Mouse (Mus musculus): ENCODE measurements around the gene Tspo2. TPM values are rescaled to one million over a fixed set of nuclear protein-coding genes. Genes with fewer than 3 reads are reported as not detected.

Gene Tspo2
- polyA plus RNA-seq, 1 experiment from 2014 or later, result 2.9 TPM

DNA sequence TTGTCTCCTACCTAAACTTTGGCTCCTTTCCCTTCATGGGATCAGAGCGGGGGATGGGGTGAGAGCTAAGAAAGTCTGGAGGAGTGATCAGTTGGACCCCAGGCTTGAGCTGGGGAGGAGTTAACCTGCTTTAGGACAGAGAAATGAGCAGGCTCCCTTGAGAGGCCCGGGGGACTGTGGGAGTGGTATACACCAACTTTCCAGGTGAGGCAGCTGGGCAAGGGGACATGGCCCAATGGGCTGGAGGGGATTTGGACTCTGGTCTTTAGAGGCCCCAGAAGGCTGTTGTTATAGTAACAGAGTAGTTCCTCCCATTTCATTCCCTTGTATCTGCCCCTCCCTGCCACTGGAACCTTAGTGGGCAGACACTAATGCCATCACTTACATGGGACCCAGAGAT, 4.6 kb upstream of the Tspo2 start:
- Histone ChIP-seq H3K4me3 (ENCODE audit: low read depth, low read length) (no peak overlapping the region), H3K27ac (replicated peaks; ENCODE audit: low read depth, low read length) (no peak overlapping the region), H3K27me3 (replicated peaks; ENCODE audit: control insufficient read depth, insufficient read depth, low read length) (no peaks in the 10 kb centered on the region), H3K36me3 (ENCODE audit: control insufficient read depth, insufficient read depth, low read length) (no peaks in the 10 kb centered on the region), H3K4me2 (ENCODE audit: low read depth, low read length) (no peak overlapping the region), H3K4me1 (ENCODE audit: control insufficient read depth, insufficient read depth, low read length) (no peaks in the 10 kb centered on the region), H3K9ac (ENCODE audit: low read depth, low read length) (no peak overlapping the region), H3K9me3 (ENCODE audit: control insufficient read depth, low read length) (no peaks in the 10 kb centered on the region)
- WGBS, result 92% methylated on average over 2 of the region's 2 CpGs
- ATAC-seq (ENCODE audit: low read depth), result no peak
- no peak for DNase-seq (ENCODE audit: low spot score)

- no peaks in the 10 kb centered on the region for H3K36me3 ChIP-seq (ENCODE audit: control insufficient read depth, insufficient read depth, low read length)
- H3K27ac ChIP-seq (replicated peaks; ENCODE audit: low read depth, low read length), result no peak within 1 kb of the TSS
- no peaks in the 10 kb centered on the region for H3K27me3 ChIP-seq (replicated peaks; ENCODE audit: control insufficient read depth, insufficient read depth, low read length)
- no peaks in the 10 kb centered on the region for H3K9me3 ChIP-seq (ENCODE audit: control insufficient read depth, low read length)
- WGBS, result 57% methylated on average over 11 of the region's 11 CpGs
- H3K4me1 ChIP-seq (ENCODE audit: control insufficient read depth, insufficient read depth, low read length), result no peaks in the 10 kb centered on the region
- H3K9ac ChIP-seq (ENCODE audit: low read depth, low read length), result no peak within 1 kb of the TSS
- H3K4me2 ChIP-seq (ENCODE audit: low read depth, low read length), result 0 out of 2 replicates have a peak within 1 kb of the TSS, but pooled peaks have one; percentile 7
- ATAC-seq (ENCODE audit: low read depth) (0 out of 2 replicates have a peak, but pooled peaks have one; percentile 47), DNase-seq (ENCODE audit: low spot score) (no peak)
- no peak within 1 kb of the TSS for H3K4me3 ChIP-seq (ENCODE audit: low read depth, low read length)
Observed at GRCm38 (mm10) chr17:48454688-48455087, 3.4 kb upstream of the Tspo2 start, which contains the start of gene Unc5cl. TSS of gene Unc5cl (plus strand) at chr17:48454901.

DNA sequence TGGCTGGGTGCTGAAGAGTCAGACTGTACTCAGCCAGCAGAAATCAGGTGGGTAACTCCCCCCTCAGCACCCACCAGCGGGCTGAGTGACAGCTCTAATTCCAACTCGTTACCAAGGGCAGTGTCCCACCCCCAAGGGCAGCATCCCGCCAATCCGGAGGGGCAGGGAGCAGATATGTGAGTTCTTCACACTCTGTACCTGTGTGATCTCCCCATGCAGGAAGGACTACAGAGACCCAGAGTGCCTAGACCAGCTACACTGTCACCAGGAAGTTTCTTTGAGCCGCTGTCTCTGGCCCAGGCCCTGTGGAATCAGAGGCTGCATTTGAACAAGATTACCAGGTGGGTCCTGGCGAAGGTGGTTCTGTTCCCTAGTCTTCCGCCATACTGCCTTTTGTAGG, 2.9 kb upstream of the Tspo2 start:
- Histone ChIP-seq H3K27me3 (replicated peaks; ENCODE audit: control insufficient read depth, insufficient read depth, low read length) (no peaks in the 10 kb centered on the region), H3K27ac (replicated peaks; ENCODE audit: low read depth, low read length) (no peak overlapping the region), H3K4me1 (ENCODE audit: control insufficient read depth, insufficient read depth, low read length) (no peaks in the 10 kb centered on the region), H3K4me2 (ENCODE audit: low read depth, low read length) (0 out of 2 replicates have a peak overlapping the region, but pooled peaks have one; percentile 7), H3K36me3 (ENCODE audit: control insufficient read depth, insufficient read depth, low read length) (no peaks in the 10 kb centered on the region), H3K4me3 (ENCODE audit: low read depth, low read length) (no peak overlapping the region), H3K9me3 (ENCODE audit: control insufficient read depth, low read length) (no peaks in the 10 kb centered on the region), H3K9ac (ENCODE audit: low read depth, low read length) (no peak overlapping the region)
- WGBS, result 54% methylated on average over 7 of the region's 7 CpGs
- DNase-seq (ENCODE audit: low spot score) (no peak), ATAC-seq (ENCODE audit: low read depth) (no peak)

- no peak overlapping the region for H3K4me2 ChIP-seq (ENCODE audit: low read depth, low read length)
- H3K36me3 ChIP-seq (ENCODE audit: control insufficient read depth, insufficient read depth, low read length), result no peaks in the 10 kb centered on the region
- no peak overlapping the region for H3K4me3 ChIP-seq (ENCODE audit: low read depth, low read length)
- DNase-seq (ENCODE audit: low spot score), result no peak
- H3K27me3 ChIP-seq (replicated peaks; ENCODE audit: control insufficient read depth, insufficient read depth, low read length), result no peaks in the 10 kb centered on the region
- no peak for ATAC-seq (ENCODE audit: low read depth)
- H3K9ac ChIP-seq (ENCODE audit: low read depth, low read length), result no peak overlapping the region
- no peaks in the 10 kb centered on the region for H3K4me1 ChIP-seq (ENCODE audit: control insufficient read depth, insufficient read depth, low read length)
- H3K9me3 ChIP-seq (ENCODE audit: control insufficient read depth, low read length), result no peaks in the 10 kb centered on the region
- H3K27ac ChIP-seq (replicated peaks; ENCODE audit: low read depth, low read length), result no peak overlapping the region
- 70% methylated on average over 7 of the region's 7 CpGs for WGBS
Observed at GRCm38 (mm10) chr17:48453489-48453888, 2.2 kb upstream of the Tspo2 start.

DNA sequence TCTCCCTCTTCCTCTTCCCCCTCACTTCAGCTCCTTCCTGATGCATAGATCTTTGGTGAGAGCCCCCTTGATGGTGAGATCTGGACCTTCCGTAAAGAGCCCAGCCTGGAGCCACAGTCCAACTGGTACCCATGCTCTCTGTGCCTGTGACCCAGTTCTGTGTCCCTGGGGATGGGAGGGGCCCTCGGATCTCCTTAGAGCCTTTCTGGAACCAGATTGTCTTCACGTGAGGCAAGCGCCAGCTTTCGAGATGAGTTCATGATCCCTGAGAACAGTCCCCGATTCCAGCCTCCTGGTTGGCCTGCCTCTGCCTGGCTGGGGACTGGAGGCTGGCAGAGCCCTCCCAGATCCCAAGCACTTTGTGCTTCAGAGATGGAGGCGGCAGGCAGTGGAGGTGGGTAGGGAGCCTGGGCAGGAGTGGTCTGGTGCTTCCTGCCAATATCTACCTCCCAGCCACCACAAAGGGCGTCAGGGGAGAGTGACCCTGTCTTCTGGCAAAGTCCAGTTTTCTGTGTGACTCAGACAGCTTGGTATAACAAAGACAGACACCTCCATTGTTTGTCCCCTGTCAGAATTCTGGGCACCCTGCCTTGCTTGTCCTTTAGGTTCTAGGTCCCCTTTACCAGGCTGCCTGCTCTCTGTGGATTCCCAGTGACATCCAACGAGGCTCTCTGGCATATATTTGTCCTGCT, 577 bp upstream of the Tspo2 start:
- H3K4me3 ChIP-seq (ENCODE audit: low read depth, low read length), result no peak overlapping the region
- ATAC-seq (ENCODE audit: low read depth) (no peak), DNase-seq (ENCODE audit: low spot score) (no peak)
- no peaks in the 10 kb centered on the region for H3K36me3 ChIP-seq (ENCODE audit: control insufficient read depth, insufficient read depth, low read length)
- WGBS, result 69% methylated on average over 9 of the region's 9 CpGs
- no peaks in the 10 kb centered on the region for H3K27me3 ChIP-seq (replicated peaks; ENCODE audit: control insufficient read depth, insufficient read depth, low read length)
- no peak overlapping the region for H3K9ac ChIP-seq (ENCODE audit: low read depth, low read length)
- no peak overlapping the region for H3K4me2 ChIP-seq (ENCODE audit: low read depth, low read length)
- H3K9me3 ChIP-seq (ENCODE audit: control insufficient read depth, low read length), result no peaks in the 10 kb centered on the region
- no peaks in the 10 kb centered on the region for H3K4me1 ChIP-seq (ENCODE audit: control insufficient read depth, insufficient read depth, low read length)
- H3K27ac ChIP-seq (replicated peaks; ENCODE audit: low read depth, low read length), result no peak overlapping the region

- WGBS, result 77% methylated on average over 13 of the region's 13 CpGs
- Histone ChIP-seq H3K4me2 (ENCODE audit: low read depth, low read length) (no peak overlapping the region), H3K36me3 (ENCODE audit: control insufficient read depth, insufficient read depth, low read length) (no peaks in the 10 kb centered on the region), H3K9me3 (ENCODE audit: control insufficient read depth, low read length) (no peaks in the 10 kb centered on the region), H3K4me3 (ENCODE audit: low read depth, low read length) (no peak overlapping the region), H3K27me3 (replicated peaks; ENCODE audit: control insufficient read depth, insufficient read depth, low read length) (no peaks in the 10 kb centered on the region), H3K9ac (ENCODE audit: low read depth, low read length) (no peak overlapping the region), H3K27ac (replicated peaks; ENCODE audit: low read depth, low read length) (no peak overlapping the region), H3K4me1 (ENCODE audit: control insufficient read depth, insufficient read depth, low read length) (no peaks in the 10 kb centered on the region)
- ATAC-seq (ENCODE audit: low read depth) (no peak), DNase-seq (ENCODE audit: low spot score) (no peak)
Observed at GRCm38 (mm10) chr17:48450666-48451352, 513 bp downstream of the Tspo2 start.

- peak; percentile 23 for DNase-seq (ENCODE audit: low spot score)
- Histone ChIP-seq H3K9me3 (ENCODE audit: control insufficient read depth, low read length) (no peaks in the 10 kb centered on the region), H3K27me3 (replicated peaks; ENCODE audit: control insufficient read depth, insufficient read depth, low read length) (no peaks in the 10 kb centered on the region), H3K9ac (ENCODE audit: low read depth, low read length) (no peak overlapping the region), H3K27ac (replicated peaks; ENCODE audit: low read depth, low read length) (no peak overlapping the region), H3K4me1 (ENCODE audit: control insufficient read depth, insufficient read depth, low read length) (no peaks in the 10 kb centered on the region), H3K4me3 (ENCODE audit: low read depth, low read length) (no peak overlapping the region), H3K36me3 (ENCODE audit: control insufficient read depth, insufficient read depth, low read length) (no peaks in the 10 kb centered on the region), H3K4me2 (ENCODE audit: low read depth, low read length) (no peak overlapping the region)
- 67% methylated on average over 8 of the region's 8 CpGs for WGBS
- no peak for ATAC-seq (ENCODE audit: low read depth)
Observed at GRCm38 (mm10) chr17:48447675-48448074, 3.6 kb downstream of the Tspo2 start.

DNA sequence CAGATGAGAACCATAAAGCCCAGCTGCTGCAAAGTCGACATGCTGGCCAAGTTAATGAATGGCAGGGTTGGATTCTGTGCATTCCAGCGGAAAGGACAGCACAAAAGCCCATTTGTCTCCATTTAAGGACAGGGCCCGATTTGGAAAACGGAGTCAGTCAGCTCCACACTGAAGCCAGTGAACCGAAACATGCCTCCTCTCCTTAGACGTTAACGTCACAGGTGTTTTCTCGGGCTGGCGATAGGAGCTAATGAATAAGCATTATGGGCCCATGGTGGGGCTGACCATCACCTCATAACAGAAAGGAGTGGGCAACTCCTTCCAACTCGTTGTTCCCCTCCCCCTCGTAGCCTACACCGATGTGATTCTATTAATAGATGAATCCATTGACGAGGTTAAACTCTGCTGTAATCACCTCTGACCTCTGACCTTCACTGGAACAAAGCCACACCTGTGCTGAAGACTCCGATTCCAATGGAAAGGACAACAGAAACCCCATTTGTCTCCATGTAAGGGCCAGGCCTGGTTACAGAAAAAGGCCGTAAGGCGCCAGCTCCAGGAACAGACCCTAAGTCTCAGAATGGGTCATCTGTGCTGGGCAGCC, 7.7 kb downstream of the Tspo2 start:
- no peak overlapping the region for H3K4me3 ChIP-seq (ENCODE audit: low read depth, low read length)
- DNase-seq (ENCODE audit: low spot score) (no peak), ATAC-seq (ENCODE audit: low read depth) (no peak)
- H3K27ac ChIP-seq (replicated peaks; ENCODE audit: low read depth, low read length), result no peak overlapping the region
- no peak overlapping the region for H3K9ac ChIP-seq (ENCODE audit: low read depth, low read length)
- no peaks in the 10 kb centered on the region for H3K36me3 ChIP-seq (ENCODE audit: control insufficient read depth, insufficient read depth, low read length)
- no peaks in the 10 kb centered on the region for H3K4me1 ChIP-seq (ENCODE audit: control insufficient read depth, insufficient read depth, low read length)
- no peak overlapping the region for H3K4me2 ChIP-seq (ENCODE audit: low read depth, low read length)
- H3K27me3 ChIP-seq (replicated peaks; ENCODE audit: control insufficient read depth, insufficient read depth, low read length), result no peaks in the 10 kb centered on the region
- no peaks in the 10 kb centered on the region for H3K9me3 ChIP-seq (ENCODE audit: control insufficient read depth, low read length)
- 68% methylated on average over 16 of the region's 16 CpGs for whole genome bisulfite sequencing

Measured in embryonic facial prominence, embryonic 14.5 days (tissue).